Mouse (Mus musculus) kidney, embryonic 15.5 days (tissue): Measurements from ENCODE around the gene Armc12. TPM values are rescaled to one million over a fixed set of nuclear protein-coding genes. Genes with fewer than 3 reads are reported as not detected.

ENCODE experiments used
- ATAC-seq: fragments of 200-750 bp; cut with Nextera tagmentation; replicated peaks from 2 replicates; pipeline ENCODE4 v1.8.0; 2017; ENCODE audit warnings: moderate TSS enrichment; ENCODE audit not compliant: low FRiP score
- H3K27ac ChIP-seq: fragments of 300-500 bp; sonication (generic); 2 replicates; pipeline ENCODE4 v1.5.1; 2015; ENCODE audit warnings: mild to moderate bottlenecking, inconsistent platforms
- H3K27me3 ChIP-seq: fragments of 300-500 bp; sonication (generic); 2 replicates; pipeline ENCODE4 v1.6.1; 2015; ENCODE audit warnings: inconsistent platforms
- H3K36me3 ChIP-seq: fragments of 300-500 bp; sonication (generic); 2 replicates; pipeline ENCODE4 v1.6.1; 2015; ENCODE audit warnings: inconsistent platforms
- H3K4me1 ChIP-seq: fragments of 300-500 bp; sonication (generic); 2 replicates; pipeline ENCODE4 v1.6.1; 2015; ENCODE audit warnings: inconsistent platforms
- H3K4me2 ChIP-seq: fragments of 300-500 bp; sonication (generic); 2 replicates; pipeline ENCODE4 v1.6.1; 2015; ENCODE audit warnings: moderate library complexity, mild to moderate bottlenecking, inconsistent platforms
- H3K4me3 ChIP-seq: fragments of 300-500 bp; sonication (generic); replicated peaks from 2 replicates; pipeline ENCODE4 v1.5.1; 2015; ENCODE audit warnings: mild to moderate bottlenecking, inconsistent platforms
- H3K9ac ChIP-seq: fragments of 300-500 bp; sonication (generic); 2 replicates; pipeline ENCODE4 v1.6.1; 2015; ENCODE audit warnings: mild to moderate bottlenecking, inconsistent platforms
- H3K9me3 ChIP-seq: fragments of 300-500 bp; sonication (generic); replicated peaks from 2 replicates; pipeline ENCODE4 v1.6.1; 2016; ENCODE audit warnings: inconsistent platforms
- WGBS: fragments of 180-500 bp; shearing (Covaris S2); methylation state at CpG from one replicate; pipeline ENCODE4 v1.1.7; 2015; ENCODE audit warnings: mixed read lengths; 5-methylcytosine and 5-hydroxymethylcytosine counted together
- polyA plus RNA-seq: library from polyadenylated mRNA; unstranded; fragments of >200 nt; fragmentation: Nextera tagmentation; extraction: Ambion mirVana; gene quantifications from 2 replicates; pipeline ENCODE4 v1.2.1, GENCODE M21; 2015

Armc12 gene
- polyA plus RNA-seq, 1 experiment from 2014 or later = not detected

DNA sequence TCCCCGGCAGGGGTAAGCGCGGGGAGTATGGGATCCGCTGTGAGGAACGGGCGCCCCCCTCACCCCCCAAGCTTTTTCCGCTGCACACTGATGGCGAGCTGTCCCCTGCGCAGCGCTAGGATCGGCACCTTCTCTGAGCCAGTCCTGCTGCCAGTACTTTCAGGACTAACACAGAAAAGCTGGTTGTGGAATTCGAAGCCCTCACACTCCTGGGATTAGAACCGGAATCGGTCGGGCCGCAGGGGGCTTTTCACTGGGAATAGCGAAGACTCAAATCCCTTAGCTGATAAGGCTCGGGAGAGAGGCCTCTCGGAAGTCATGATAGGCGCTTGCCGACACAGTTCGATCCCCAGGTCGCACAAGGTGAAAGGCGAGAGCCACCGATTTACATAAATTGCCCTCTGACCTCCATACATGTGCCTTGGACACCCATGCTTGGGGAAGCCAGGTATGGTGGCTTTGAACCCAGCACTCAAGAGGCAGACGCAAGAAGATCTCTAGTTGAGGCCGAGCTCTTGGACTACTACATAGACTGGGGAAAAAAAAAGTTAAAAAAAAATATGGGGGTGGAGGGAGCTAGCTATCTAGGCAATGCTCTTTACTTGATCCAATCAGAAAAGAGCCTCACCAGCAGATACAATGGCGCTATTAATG, 7.1 kb upstream of the Armc12 start:
- peaks cover 45% of the 10 kb centered on the region for H3K4me1 ChIP-seq
- H3K9me3 ChIP-seq = no peaks in the 10 kb centered on the region
- H3K9ac ChIP-seq = peak overlapping the region; percentile 58
- peak overlapping the region; percentile 69 for H3K4me3 ChIP-seq
- 10% methylated on average over 28 of the region's 28 CpGs for WGBS
- peak overlapping the region; percentile 98 for H3K4me2 ChIP-seq
- ATAC-seq = peak; percentile 38
- H3K27ac ChIP-seq = peak overlapping the region; percentile 93
- H3K36me3 ChIP-seq = no peaks in the 10 kb centered on the region
- peaks cover 10% of the 10 kb centered on the region; the same call in 1 of the 2 replicates for H3K27me3 ChIP-seq

GRCm38 (mm10) chr17:28524009-28524695, 6.5 kb upstream of the Armc12 start:
- WGBS = 84% methylated on average over 23 of the region's 23 CpGs
- no peak overlapping the region for H3K4me3 ChIP-seq
- no peak overlapping the region for H3K27ac ChIP-seq
- no peak for ATAC-seq
- peak overlapping the region; percentile 98 for H3K4me2 ChIP-seq
- peaks cover 12% of the 10 kb centered on the region; the same call in 1 of the 2 replicates for H3K27me3 ChIP-seq
- no peaks in the 10 kb centered on the region for H3K9me3 ChIP-seq
- no peak overlapping the region for H3K9ac ChIP-seq
- H3K36me3 ChIP-seq = no peaks in the 10 kb centered on the region
- H3K4me1 ChIP-seq = peaks cover 38% of the 10 kb centered on the region

DNA sequence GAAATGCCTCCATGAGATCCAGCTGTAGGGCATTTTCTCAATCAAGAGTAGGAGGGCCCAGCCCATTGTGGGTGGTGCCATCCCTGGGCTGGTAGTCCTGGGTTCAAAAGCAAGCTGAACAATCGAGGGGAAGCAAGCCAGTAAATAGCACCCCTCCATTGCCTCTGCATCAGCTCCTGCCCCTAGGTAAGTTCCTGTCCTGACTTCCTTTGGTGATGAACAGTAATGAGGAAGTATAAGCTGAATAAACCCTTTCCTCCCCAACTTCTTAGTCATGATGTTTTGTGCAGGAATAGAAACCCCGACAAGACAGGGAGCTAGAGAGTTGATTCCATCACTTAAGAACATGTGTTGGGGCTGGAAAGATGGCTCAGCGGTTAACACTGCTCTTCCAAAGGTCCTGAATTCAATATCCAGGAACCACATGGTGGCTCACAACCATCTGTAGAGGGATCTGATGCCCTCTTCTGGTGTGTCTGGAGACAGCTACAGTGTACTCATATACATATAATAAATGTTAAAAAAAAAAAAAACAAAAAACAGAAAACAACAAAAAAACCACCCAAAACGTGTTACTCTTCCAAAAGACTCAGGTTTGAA, 5.7 kb upstream of the Armc12 start:
- Histone ChIP-seq H3K36me3 (no peaks in the 10 kb centered on the region), H3K4me2 (no peak overlapping the region), H3K27ac (no peak overlapping the region), H3K9me3 (no peaks in the 10 kb centered on the region), H3K4me3 (no peak overlapping the region), H3K27me3 (peaks cover 12% of the 10 kb centered on the region; the same call in 1 of the 2 replicates), H3K4me1 (peaks cover 38% of the 10 kb centered on the region), H3K9ac (no peak overlapping the region)
- ATAC-seq = no peak
- WGBS = 72% methylated on average over 4 of the region's 4 CpGs

DNA sequence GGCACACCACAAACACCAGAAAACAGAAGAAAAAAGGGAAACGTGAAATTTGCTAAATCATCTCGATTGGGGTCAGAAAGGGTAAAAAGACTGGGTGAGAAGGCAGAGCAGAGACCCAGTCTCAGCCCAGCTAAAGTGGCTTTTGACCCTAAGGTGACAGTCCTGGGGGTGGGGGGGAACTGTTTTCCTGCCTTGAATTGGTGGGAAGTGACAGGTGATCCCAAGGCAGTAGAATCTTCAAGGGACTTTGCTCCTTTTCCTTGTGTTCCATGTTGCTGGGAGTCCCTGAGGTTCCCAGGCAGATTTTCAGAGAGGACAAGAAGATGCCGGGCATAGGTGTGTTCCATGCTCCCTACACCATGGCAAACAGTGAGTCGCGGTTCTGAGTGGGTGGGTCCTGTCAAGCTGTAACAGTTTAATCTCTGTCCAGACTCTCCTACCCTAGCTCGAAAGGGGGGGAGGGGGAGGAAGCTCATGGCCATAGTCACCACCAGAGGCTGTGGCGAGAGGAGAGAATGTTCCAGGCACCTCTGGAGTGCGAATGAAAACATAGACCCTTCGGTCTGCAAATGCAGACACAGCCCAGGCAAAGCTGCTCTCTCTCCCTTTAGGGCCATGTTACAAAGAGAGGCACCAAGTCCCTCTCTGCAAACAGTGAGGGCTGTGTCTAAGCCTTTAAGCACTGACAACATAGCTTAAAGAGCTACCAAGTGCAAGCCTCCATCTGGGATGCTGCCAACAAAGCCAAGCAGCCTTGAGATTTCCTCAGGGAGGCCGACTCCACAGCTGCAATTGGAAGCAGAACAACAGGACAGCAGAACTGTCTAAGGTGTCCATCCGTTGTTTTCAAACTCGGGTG, 3.2 kb upstream of the Armc12 start:
- Histone ChIP-seq H3K4me1 (peaks cover 39% of the 10 kb centered on the region), H3K36me3 (no peaks in the 10 kb centered on the region), H3K27me3 (0 out of 2 replicates have a peak, but pooled peaks cover 7% of the 10 kb centered on the region), H3K9ac (no peak overlapping the region), H3K4me2 (peak overlapping the region; percentile 46), H3K4me3 (no peak overlapping the region), H3K9me3 (no peaks in the 10 kb centered on the region), H3K27ac (peak overlapping the region; percentile 19; the same call in 1 of the 2 replicates)
- 41% methylated on average over 12 of the region's 12 CpGs for WGBS
- no peak for ATAC-seq

DNA sequence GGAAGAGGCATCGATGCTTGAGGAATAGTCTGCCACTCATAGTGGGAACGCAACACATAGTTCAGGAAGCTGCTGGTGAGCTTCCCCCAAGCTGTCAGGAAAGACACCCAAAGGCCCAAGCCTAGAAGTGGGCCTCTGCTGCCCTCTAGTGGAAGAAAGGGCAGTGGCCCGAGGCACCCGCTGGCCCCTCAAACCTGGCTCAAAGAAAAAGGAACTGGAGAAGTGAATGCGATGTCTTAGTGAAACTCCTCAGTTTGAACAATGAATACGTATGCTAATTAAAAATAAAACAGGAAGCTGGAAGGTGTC, 2.6 kb upstream of the Armc12 start:
- peaks cover 33% of the 10 kb centered on the region for H3K4me1 ChIP-seq
- H3K27me3 ChIP-seq = 0 out of 2 replicates have a peak, but pooled peaks cover 7% of the 10 kb centered on the region
- H3K4me3 ChIP-seq = no peak overlapping the region
- H3K9me3 ChIP-seq = no peaks in the 10 kb centered on the region
- WGBS = 4% methylated on average over 6 of the region's 6 CpGs
- peak overlapping the region; percentile 46 for H3K4me2 ChIP-seq
- no peak for ATAC-seq
- no peak overlapping the region for H3K9ac ChIP-seq
- no peaks in the 10 kb centered on the region for H3K36me3 ChIP-seq
- H3K27ac ChIP-seq = 0 out of 2 replicates have a peak overlapping the region, but pooled peaks have one; percentile 19

DNA sequence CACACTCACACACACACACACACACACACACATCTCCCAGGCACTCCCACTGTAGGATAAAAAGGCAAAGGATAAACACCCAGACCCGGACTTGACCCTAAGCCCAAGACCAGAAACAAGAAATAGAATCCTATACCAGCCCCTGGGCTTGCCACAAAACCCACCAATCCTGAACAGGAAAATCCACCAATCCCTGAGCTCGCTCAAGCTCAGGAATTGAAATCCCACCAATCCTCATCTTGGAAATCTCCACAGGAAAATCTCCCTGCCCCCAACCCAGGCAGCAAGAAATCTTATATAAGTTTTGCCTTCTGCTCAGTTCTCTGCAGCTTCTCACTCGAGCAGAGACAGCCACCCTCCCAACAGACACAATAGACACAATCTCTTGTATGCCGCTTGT, 1.5 kb upstream of the Armc12 start:
- Histone ChIP-seq H3K9me3 (no peaks in the 10 kb centered on the region), H3K36me3 (no peaks in the 10 kb centered on the region), H3K9ac (no peak overlapping the region), H3K27me3 (0 out of 2 replicates have a peak, but pooled peaks cover 7% of the 10 kb centered on the region), H3K27ac (no peak overlapping the region), H3K4me3 (no peak overlapping the region), H3K4me2 (no peak overlapping the region), H3K4me1 (peaks cover 24% of the 10 kb centered on the region)
- WGBS = 77% methylated on average over 4 of the region's 4 CpGs
- no peak for ATAC-seq

DNA sequence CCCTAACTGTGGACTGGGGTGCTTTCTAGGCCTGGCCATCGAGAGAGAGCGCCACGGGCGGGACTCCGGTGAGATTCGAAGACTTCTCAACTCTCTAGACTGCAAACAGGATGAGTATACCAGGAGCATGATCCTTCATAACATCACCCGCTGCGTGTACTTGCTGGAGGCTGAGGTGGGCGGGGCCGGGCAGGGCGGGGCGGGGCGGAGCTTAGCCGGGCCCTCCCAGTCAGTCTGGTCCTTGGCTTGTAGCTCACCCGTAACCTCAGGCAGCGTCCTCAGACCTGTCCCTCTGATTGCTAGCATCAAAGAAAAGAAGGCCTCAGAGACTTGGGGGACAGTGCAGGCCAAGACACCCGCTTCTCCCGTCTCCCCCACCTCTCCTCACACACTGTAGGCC, 1.3 kb downstream of the Armc12 start:
- H3K4me2 ChIP-seq = peak overlapping the region; percentile 48
- 11% methylated on average over 18 of the region's 18 CpGs for WGBS
- H3K4me3 ChIP-seq = peak overlapping the region; percentile 10
- H3K27ac ChIP-seq = no peak overlapping the region
- peaks cover 22% of the 10 kb centered on the region for H3K4me1 ChIP-seq
- 0 out of 2 replicates have a peak, but pooled peaks have one; percentile 36 for ATAC-seq
- H3K9me3 ChIP-seq = no peaks in the 10 kb centered on the region
- H3K36me3 ChIP-seq = no peaks in the 10 kb centered on the region
- H3K9ac ChIP-seq = no peak overlapping the region
- H3K27me3 ChIP-seq = 0 out of 2 replicates have a peak, but pooled peaks cover 8% of the 10 kb centered on the region

GRCm38 (mm10) chr17:28532557-28532956, 2.0 kb downstream of the Armc12 start:
- 79% methylated on average over 7 of the region's 7 CpGs for WGBS

DNA sequence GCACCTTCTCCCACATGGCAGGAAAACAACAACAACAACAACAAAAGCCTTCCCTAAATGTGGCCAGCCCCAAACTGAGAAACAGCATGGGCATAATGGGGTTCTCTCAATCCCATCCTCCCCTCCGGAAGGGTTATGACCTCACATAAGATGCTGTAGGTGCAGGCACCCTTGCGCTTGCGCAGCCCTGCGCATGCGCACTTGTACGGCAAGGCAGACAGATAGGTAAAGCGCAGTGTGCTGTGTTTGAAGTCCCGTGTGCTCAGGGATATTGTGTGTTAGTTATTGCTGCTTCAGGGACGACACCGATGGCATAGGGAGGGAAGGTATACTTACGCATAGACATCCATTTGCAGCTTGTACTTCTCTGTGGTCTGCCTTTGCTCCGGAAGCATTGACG, 2.7 kb downstream of the Armc12 start:
- ATAC-seq = no peak

More at GRCm38 (mm10) chr17:28532557-28532956, 2.0 kb downstream of the Armc12 start:
- ATAC-seq = no peak
- no peaks in the 10 kb centered on the region for H3K36me3 ChIP-seq
- no peak overlapping the region for H3K9ac ChIP-seq
- no peak overlapping the region for H3K4me3 ChIP-seq
- H3K27me3 ChIP-seq = 0 out of 2 replicates have a peak, but pooled peaks cover 9% of the 10 kb centered on the region
- peaks cover 17% of the 10 kb centered on the region for H3K4me1 ChIP-seq
- H3K4me2 ChIP-seq = no peak overlapping the region
- no peak overlapping the region for H3K27ac ChIP-seq
- H3K9me3 ChIP-seq = no peaks in the 10 kb centered on the region

GRCm38 (mm10) chr17:28537881-28538280, 7.3 kb downstream of the Armc12 start:
- H3K4me3 ChIP-seq = no peak overlapping the region
- no peak overlapping the region for H3K4me2 ChIP-seq
- H3K4me1 ChIP-seq = no peaks in the 10 kb centered on the region
- ATAC-seq = no peak
- H3K9me3 ChIP-seq = peaks cover 14% of the 10 kb centered on the region; the same call in 1 of the 2 replicates
- WGBS = 49% methylated on average over 12 of the region's 12 CpGs
- H3K27me3 ChIP-seq = 0 out of 2 replicates have a peak, but pooled peaks cover 2% of the 10 kb centered on the region
- no peaks in the 10 kb centered on the region for H3K36me3 ChIP-seq
- no peak overlapping the region for H3K27ac ChIP-seq
- H3K9ac ChIP-seq = no peak overlapping the region

More for the DNA sequence above, 2.7 kb downstream of the Armc12 start:
- Histone ChIP-seq H3K27ac (no peak overlapping the region), H3K4me3 (no peak overlapping the region), H3K9me3 (no peaks in the 10 kb centered on the region), H3K9ac (no peak overlapping the region), H3K36me3 (no peaks in the 10 kb centered on the region), H3K27me3 (0 out of 2 replicates have a peak, but pooled peaks cover 9% of the 10 kb centered on the region), H3K4me2 (no peak overlapping the region), H3K4me1 (peaks cover 10% of the 10 kb centered on the region)
- 91% methylated on average over 13 of the region's 13 CpGs for WGBS

DNA sequence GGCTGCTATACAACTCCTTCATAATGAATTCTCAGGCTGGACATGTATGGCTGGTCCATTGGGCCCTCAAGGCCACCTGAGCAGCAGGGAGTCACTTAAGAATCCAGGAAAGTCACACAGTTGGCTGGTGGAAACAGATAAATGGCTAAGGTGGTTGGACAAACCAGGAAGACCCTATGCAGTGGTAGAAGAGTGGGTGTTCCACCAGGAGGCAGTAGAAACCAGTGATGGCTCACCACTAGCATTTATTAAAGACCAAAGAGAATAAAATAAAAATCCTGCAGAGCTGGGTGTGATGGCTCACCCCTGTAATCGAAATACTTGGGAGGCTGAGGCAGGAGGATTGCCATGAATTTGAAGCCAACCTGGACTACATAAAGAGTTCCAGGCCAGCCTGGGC, 16.3 kb downstream of the Armc12 start:
- ATAC-seq = no peak
- Histone ChIP-seq H3K27me3 (no peaks in the 10 kb centered on the region), H3K4me2 (no peak overlapping the region), H3K27ac (no peak overlapping the region), H3K4me3 (no peak overlapping the region), H3K4me1 (no peaks in the 10 kb centered on the region), H3K9ac (no peak overlapping the region), H3K9me3 (peaks cover under 1% of the 10 kb centered on the region; the same call in 1 of the 2 replicates), H3K36me3 (no peaks in the 10 kb centered on the region)
- 78% methylated on average over 1 of the region's 1 CpGs for WGBS
